Mouse (Mus musculus) stomach, postnatal 0 days (tissue): ENCODE measurements around the gene Tmed10. TPM values are rescaled to one million over a fixed set of nuclear protein-coding genes. Genes with fewer than 3 reads are reported as not detected.
A peak's percentile ranks its signal among the peaks of the same experiment; 100 is the strongest.

ENCODE experiments used
- ATAC-seq: fragments of 200-750 bp; cut with Nextera tagmentation; 2 replicates; pipeline ENCODE4 v1.8.0; 2017; ENCODE audit not compliant: low FRiP score, low TSS enrichment
- DNase-seq: peaks from one replicate; pipeline ENCODE4 v3.0.0-alpha.2; 2016; ENCODE audit warnings: low spot score
- H3K27ac ChIP-seq: fragments of 300-500 bp; sonication (generic); replicated peaks from 2 replicates; pipeline ENCODE4 v1.5.1; 2014; ENCODE audit warnings: mild to moderate bottlenecking, control low read depth
- H3K27me3 ChIP-seq: fragments of 300-500 bp; sonication (generic); 2 replicates; pipeline ENCODE4 v1.6.1; 2014; ENCODE audit warnings: low read length; ENCODE audit not compliant: control insufficient read depth, insufficient read depth
- H3K36me3 ChIP-seq: fragments of 300-500 bp; sonication (generic); 2 replicates; pipeline ENCODE4 v1.6.1; 2014; ENCODE audit warnings: low read length, mixed read lengths; ENCODE audit not compliant: control insufficient read depth, insufficient read depth
- H3K4me1 ChIP-seq: fragments of 300-500 bp; sonication (generic); replicated peaks from 2 replicates; pipeline ENCODE4 v1.6.1; 2014; ENCODE audit warnings: antibody characterized with exemption; ENCODE audit not compliant: control insufficient read depth, insufficient read depth
- H3K4me2 ChIP-seq: fragments of 300-500 bp; sonication (generic); replicated peaks from 2 replicates; pipeline ENCODE4 v1.6.1; 2014; ENCODE audit warnings: low read depth, mild to moderate bottlenecking, control low read depth, moderate library complexity
- H3K4me3 ChIP-seq: fragments of 300-500 bp; sonication (generic); 2 replicates; pipeline ENCODE4 v1.5.1; 2014; ENCODE audit warnings: low read depth, low read length, control low read depth
- H3K9ac ChIP-seq: fragments of 300-500 bp; sonication (generic); 2 replicates; pipeline ENCODE4 v1.6.1; 2014; ENCODE audit warnings: mild to moderate bottlenecking, low read length, control low read depth, mixed read lengths
- H3K9me3 ChIP-seq: fragments of 300-500 bp; sonication (generic); 2 replicates; pipeline ENCODE4 v1.6.1; 2016; ENCODE audit warnings: low read length; ENCODE audit not compliant: control insufficient read depth
- CTCF ChIP-seq: IDR thresholded peaks from 2 replicates; pipeline ENCODE4 v1.5.1; 2016; ENCODE audit warnings: antibody characterized with exemption, low read depth, mild to moderate bottlenecking, moderate library complexity
- EP300 ChIP-seq: optimal IDR thresholded peaks from 2 replicates; pipeline ENCODE3; 2016; ENCODE audit warnings: antibody characterized with exemption
- WGBS: fragments of 180-500 bp; shearing (Covaris S2); extraction: QIAGEN DNeasy Blood & Tissue Kit; methylation state at CpG from one replicate; pipeline ENCODE4 v1.1.7; 2014; 5-methylcytosine and 5-hydroxymethylcytosine counted together
- polyA plus RNA-seq: library from polyadenylated mRNA; unstranded; fragments of >200 nt; fragmentation: Nextera tagmentation; extraction: Ambion mirVana; gene quantifications from 2 replicates; pipeline ENCODE4 v1.2.1, GENCODE M21; 2015

Gene Tmed10
- polyA plus RNA-seq, 1 experiment from 2014 or later, result 370 TPM

- 70% methylated on average over 3 of the region's 3 CpGs for WGBS
- H3K27me3 ChIP-seq, result no peaks in the 10 kb centered on the region
Observed at GRCm38 (mm10) chr12:85354061-85354460, 20.6 kb downstream of the Tmed10 start.

GRCm38 (mm10) chr12:85350407-85351232, 24.0 kb downstream of the Tmed10 start:
- H3K9ac ChIP-seq, result no peak overlapping the region
- DNase-seq (peak; percentile 61), ATAC-seq (peak; percentile 73)
- no peak overlapping the region for H3K4me3 ChIP-seq
- H3K27ac ChIP-seq, result peak overlapping the region; percentile 76
- H3K36me3 ChIP-seq, result peaks cover 8% of the 10 kb centered on the region; the same call in 1 of the 2 replicates
- TF ChIP-seq EP300, result no peak
- no peak for TF ChIP-seq CTCF
- H3K4me1 ChIP-seq, result no peaks in the 10 kb centered on the region; the same call in 1 of the 2 replicates
- no peaks in the 10 kb centered on the region for H3K27me3 ChIP-seq
- WGBS, result 59% methylated on average over 10 of the region's 10 CpGs
- H3K4me2 ChIP-seq, result no peak overlapping the region
- H3K9me3 ChIP-seq, result no peaks in the 10 kb centered on the region

More at GRCm38 (mm10) chr12:85354061-85354460, 20.6 kb downstream of the Tmed10 start:
- Histone ChIP-seq H3K4me3 (no peak overlapping the region), H3K4me1 (no peaks in the 10 kb centered on the region), H3K27ac (no peak overlapping the region), H3K9me3 (no peaks in the 10 kb centered on the region), H3K9ac (no peak overlapping the region), H3K36me3 (peaks cover 3% of the 10 kb centered on the region; the same call in 1 of the 2 replicates), H3K4me2 (no peak overlapping the region)
- TF ChIP-seq EP300, result no peak
- no peak for TF ChIP-seq CTCF
- no peak for DNase-seq
- no peak for ATAC-seq

- TF ChIP-seq EP300, result no peak
- TF ChIP-seq CTCF, result no peak
- Histone ChIP-seq H3K27ac (no peak overlapping the region), H3K36me3 (peaks cover 6% of the 10 kb centered on the region; the same call in 1 of the 2 replicates), H3K4me2 (no peak overlapping the region), H3K27me3 (no peaks in the 10 kb centered on the region), H3K9me3 (no peaks in the 10 kb centered on the region), H3K9ac (no peak overlapping the region), H3K4me3 (no peak overlapping the region), H3K4me1 (no peaks in the 10 kb centered on the region; the same call in 1 of the 2 replicates)
- ATAC-seq (no peak), DNase-seq (no peak)
- 77% methylated on average over 6 of the region's 6 CpGs for WGBS
Observed at GRCm38 (mm10) chr12:85348338-85348737, 26.3 kb downstream of the Tmed10 start.

GRCm38 (mm10) chr12:85347196-85347595, 27.5 kb downstream of the Tmed10 start:
- no peak overlapping the region for H3K27ac ChIP-seq
- WGBS, result 76% methylated on average over 3 of the region's 3 CpGs
- no peak for DNase-seq

GRCm38 (mm10) chr12:85346374-85346773, 28.3 kb downstream of the Tmed10 start:
- peaks cover 5% of the 10 kb centered on the region; the same call in 1 of the 2 replicates for H3K36me3 ChIP-seq
- no peak overlapping the region for H3K4me2 ChIP-seq
- H3K27ac ChIP-seq, result no peak overlapping the region
- peak; percentile 31 for DNase-seq
- 38% methylated on average over 3 of the region's 3 CpGs for WGBS
- ATAC-seq, result peak; percentile 46; the same call in 1 of the 2 replicates
- H3K9ac ChIP-seq, result no peak overlapping the region
- no peaks in the 10 kb centered on the region for H3K9me3 ChIP-seq
- TF ChIP-seq CTCF (peak; percentile 83), EP300 (no peak)
- H3K4me3 ChIP-seq, result no peak overlapping the region
- H3K27me3 ChIP-seq, result no peaks in the 10 kb centered on the region
- no peaks in the 10 kb centered on the region; the same call in 1 of the 2 replicates for H3K4me1 ChIP-seq

More at GRCm38 (mm10) chr12:85347196-85347595, 27.5 kb downstream of the Tmed10 start:
- no peak for TF ChIP-seq CTCF
- Histone ChIP-seq H3K4me3 (no peak overlapping the region), H3K4me2 (no peak overlapping the region), H3K4me1 (no peaks in the 10 kb centered on the region; the same call in 1 of the 2 replicates), H3K9ac (no peak overlapping the region), H3K9me3 (no peaks in the 10 kb centered on the region), H3K36me3 (peaks cover 5% of the 10 kb centered on the region; the same call in 1 of the 2 replicates), H3K27me3 (no peaks in the 10 kb centered on the region)
- no peak for ATAC-seq

- 87% methylated on average over 6 of the region's 6 CpGs for WGBS
- H3K4me3 ChIP-seq, result no peak overlapping the region
- ATAC-seq (no peak), DNase-seq (no peak)
- no peak overlapping the region for H3K27ac ChIP-seq
- no peaks in the 10 kb centered on the region; the same call in 1 of the 2 replicates for H3K4me1 ChIP-seq
- no peak overlapping the region for H3K9ac ChIP-seq
- H3K36me3 ChIP-seq, result peaks cover 5% of the 10 kb centered on the region; the same call in 1 of the 2 replicates
- no peak for TF ChIP-seq EP300
- no peak for TF ChIP-seq CTCF
- no peak overlapping the region for H3K4me2 ChIP-seq
- H3K9me3 ChIP-seq, result no peaks in the 10 kb centered on the region
- H3K27me3 ChIP-seq, result no peaks in the 10 kb centered on the region
Observed at GRCm38 (mm10) chr12:85345559-85345958, 29.1 kb downstream of the Tmed10 start.
